Mouse (Mus musculus): ENCODE measurements at regions not wholly inside any gene's neighbourhood (a gene's known extent, or its start where the extent isn't known, plus 50 kb on each side); places are given as distances from the start of the nearest gene placed in this dataset.

DNA sequence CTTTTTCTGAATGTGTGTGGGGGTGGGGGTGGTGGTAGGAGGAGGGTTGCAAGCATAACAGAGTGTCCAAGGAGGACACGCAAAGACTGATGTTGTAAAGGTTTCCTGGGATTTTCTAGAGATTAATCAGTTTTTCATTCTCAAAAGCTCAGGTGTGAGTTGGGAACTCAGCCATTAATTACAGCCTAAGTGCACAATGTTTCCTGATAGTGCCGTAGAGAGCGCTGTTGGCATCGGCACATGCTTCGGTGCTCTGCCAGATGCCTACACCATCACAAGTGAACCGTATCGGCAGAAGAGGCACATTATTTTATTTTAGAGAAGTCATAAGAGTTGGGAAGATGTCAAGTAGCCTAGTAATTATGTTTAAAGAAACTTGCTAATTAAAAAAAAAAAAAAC, 388.9 kb downstream of the 1700129C05Rik start:
- ATAC-seq, result no peak
- Histone ChIP-seq H3K4me3 (ENCODE audit: low read depth, low read length) (no peak overlapping the region), H3K27ac (ENCODE audit: low read depth, low read length) (no peak overlapping the region), H3K4me1 (replicated peaks; ENCODE audit: control insufficient read depth, insufficient read depth, low read length) (no peaks in the 10 kb centered on the region), H3K4me2 (replicated peaks; ENCODE audit: low read depth) (no peak overlapping the region), H3K9ac (ENCODE audit: low read depth, low read length) (no peak overlapping the region), H3K27me3 (replicated peaks; ENCODE audit: control insufficient read depth, insufficient read depth, low read length) (no peaks in the 10 kb centered on the region), H3K9me3 (ENCODE audit: control insufficient read depth) (no peaks in the 10 kb centered on the region), H3K36me3 (ENCODE audit: control insufficient read depth, insufficient read depth) (no peaks in the 10 kb centered on the region)
- 91% methylated on average over 7 of the region's 7 CpGs for WGBS
- no peak for TF ChIP-seq CTCF (IDR thresholded peaks at IDR 0.05; ENCODE audit: low read depth)

- 89% methylated on average over 1 of the region's 1 CpGs for WGBS
- no peak for ATAC-seq
Measured at GRCm38 (mm10) chr14:58753136-58753535, 389.6 kb downstream of the 1700129C05Rik start.

DNA sequence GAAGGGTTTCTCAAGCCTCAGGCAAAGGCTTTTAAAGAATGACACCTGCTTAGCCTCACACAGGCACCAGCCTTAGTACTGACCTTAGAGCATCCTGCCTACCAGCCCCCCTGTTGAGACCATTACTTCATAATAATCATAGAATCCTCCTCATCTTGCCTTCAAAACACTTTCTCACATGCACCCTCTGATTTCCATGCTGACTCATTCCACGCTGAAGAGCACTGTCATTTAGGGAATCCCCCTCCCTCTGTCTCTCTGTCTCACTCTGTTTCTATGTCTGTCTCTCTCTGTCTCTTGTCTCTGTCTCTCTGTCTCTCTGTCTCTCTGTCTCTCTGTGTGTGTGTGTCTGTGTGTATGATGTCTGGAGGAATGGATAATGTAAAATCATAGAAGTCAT, 416.3 kb downstream of the 1700129C05Rik start:
- TF ChIP-seq CTCF (IDR thresholded peaks at IDR 0.05; ENCODE audit: low read depth), result no peak
- H3K9ac ChIP-seq (ENCODE audit: low read depth, low read length), result no peak overlapping the region
- no peaks in the 10 kb centered on the region for H3K27me3 ChIP-seq (replicated peaks; ENCODE audit: control insufficient read depth, insufficient read depth, low read length)
- WGBS, result 70% methylated on average over 1 of the region's 1 CpGs
- H3K4me3 ChIP-seq (ENCODE audit: low read depth, low read length), result no peak overlapping the region
- H3K36me3 ChIP-seq (ENCODE audit: control insufficient read depth, insufficient read depth), result no peaks in the 10 kb centered on the region
- no peaks in the 10 kb centered on the region for H3K9me3 ChIP-seq (ENCODE audit: control insufficient read depth)
- no peak overlapping the region for H3K27ac ChIP-seq (ENCODE audit: low read depth, low read length)
- no peaks in the 10 kb centered on the region for H3K4me1 ChIP-seq (replicated peaks; ENCODE audit: control insufficient read depth, insufficient read depth, low read length)
- no peak for ATAC-seq
- H3K4me2 ChIP-seq (replicated peaks; ENCODE audit: low read depth), result no peak overlapping the region

More at GRCm38 (mm10) chr14:58753136-58753535, 389.6 kb downstream of the 1700129C05Rik start:
- Histone ChIP-seq H3K27me3 (replicated peaks; ENCODE audit: control insufficient read depth, insufficient read depth, low read length) (no peaks in the 10 kb centered on the region), H3K4me1 (replicated peaks; ENCODE audit: control insufficient read depth, insufficient read depth, low read length) (no peaks in the 10 kb centered on the region), H3K4me2 (replicated peaks; ENCODE audit: low read depth) (no peak overlapping the region), H3K9ac (ENCODE audit: low read depth, low read length) (no peak overlapping the region), H3K36me3 (ENCODE audit: control insufficient read depth, insufficient read depth) (no peaks in the 10 kb centered on the region), H3K9me3 (ENCODE audit: control insufficient read depth) (no peaks in the 10 kb centered on the region), H3K4me3 (ENCODE audit: low read depth, low read length) (no peak overlapping the region), H3K27ac (ENCODE audit: low read depth, low read length) (no peak overlapping the region)
- no peak for TF ChIP-seq CTCF (IDR thresholded peaks at IDR 0.05; ENCODE audit: low read depth)

GRCm38 (mm10) chr14:58714856-58715255, 427.8 kb downstream of the 1700129C05Rik start:
- Histone ChIP-seq H3K9ac (ENCODE audit: low read depth, low read length) (no peak overlapping the region), H3K4me2 (replicated peaks; ENCODE audit: low read depth) (no peak overlapping the region), H3K4me1 (replicated peaks; ENCODE audit: control insufficient read depth, insufficient read depth, low read length) (no peaks in the 10 kb centered on the region), H3K27ac (ENCODE audit: low read depth, low read length) (no peak overlapping the region), H3K9me3 (ENCODE audit: control insufficient read depth) (no peaks in the 10 kb centered on the region), H3K36me3 (ENCODE audit: control insufficient read depth, insufficient read depth) (no peaks in the 10 kb centered on the region), H3K27me3 (replicated peaks; ENCODE audit: control insufficient read depth, insufficient read depth, low read length) (no peaks in the 10 kb centered on the region), H3K4me3 (ENCODE audit: low read depth, low read length) (no peak overlapping the region)
- ATAC-seq, result no peak
- no peak for TF ChIP-seq CTCF (IDR thresholded peaks at IDR 0.05; ENCODE audit: low read depth)

DNA sequence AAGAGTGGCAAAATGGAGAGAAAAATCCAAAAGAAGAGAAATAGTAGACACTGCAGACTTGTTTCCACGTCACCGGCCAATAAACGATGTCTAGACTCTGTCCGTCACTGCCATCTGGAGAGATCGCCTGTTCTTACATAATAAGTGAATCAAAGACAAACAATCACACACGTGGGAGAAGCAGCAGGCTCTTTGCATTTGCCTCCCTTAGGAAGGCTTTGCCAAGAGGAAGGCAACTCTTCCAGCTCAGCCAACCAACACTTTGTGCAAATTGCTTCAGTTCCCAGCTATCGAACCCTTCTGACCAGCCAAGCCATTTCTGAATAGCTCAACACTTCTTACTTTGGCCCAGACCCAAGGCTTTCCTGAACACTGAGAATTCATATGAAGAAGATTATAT, 432.8 kb downstream of the 1700129C05Rik start:
- H3K27ac ChIP-seq (ENCODE audit: low read depth, low read length), result no peak overlapping the region
- no peak for ATAC-seq
- TF ChIP-seq CTCF (IDR thresholded peaks at IDR 0.05; ENCODE audit: low read depth), result no peak
- H3K9me3 ChIP-seq (ENCODE audit: control insufficient read depth), result no peaks in the 10 kb centered on the region
- H3K27me3 ChIP-seq (replicated peaks; ENCODE audit: control insufficient read depth, insufficient read depth, low read length), result no peaks in the 10 kb centered on the region
- WGBS, result 66% methylated on average over 7 of the region's 7 CpGs
- H3K4me1 ChIP-seq (replicated peaks; ENCODE audit: control insufficient read depth, insufficient read depth, low read length), result no peaks in the 10 kb centered on the region
- no peak overlapping the region for H3K4me3 ChIP-seq (ENCODE audit: low read depth, low read length)
- H3K4me2 ChIP-seq (replicated peaks; ENCODE audit: low read depth), result no peak overlapping the region
- H3K9ac ChIP-seq (ENCODE audit: low read depth, low read length), result no peak overlapping the region
- H3K36me3 ChIP-seq (ENCODE audit: control insufficient read depth, insufficient read depth), result no peaks in the 10 kb centered on the region

- Histone ChIP-seq H3K36me3 (ENCODE audit: control insufficient read depth, insufficient read depth) (no peaks in the 10 kb centered on the region), H3K9me3 (ENCODE audit: control insufficient read depth) (no peaks in the 10 kb centered on the region), H3K4me2 (replicated peaks; ENCODE audit: low read depth) (no peak overlapping the region), H3K9ac (ENCODE audit: low read depth, low read length) (no peak overlapping the region), H3K27me3 (replicated peaks; ENCODE audit: control insufficient read depth, insufficient read depth, low read length) (no peaks in the 10 kb centered on the region), H3K27ac (ENCODE audit: low read depth, low read length) (no peak overlapping the region), H3K4me1 (replicated peaks; ENCODE audit: control insufficient read depth, insufficient read depth, low read length) (no peaks in the 10 kb centered on the region), H3K4me3 (ENCODE audit: low read depth, low read length) (no peak overlapping the region)
- WGBS, result 93% methylated on average over 2 of the region's 2 CpGs
- TF ChIP-seq CTCF (IDR thresholded peaks at IDR 0.05; ENCODE audit: low read depth), result no peak
- no peak for ATAC-seq
Measured at GRCm38 (mm10) chr14:58709281-58709680, 433.4 kb downstream of the 1700129C05Rik start.

GRCm38 (mm10) chr14:58701765-58702164, 440.9 kb downstream of the 1700129C05Rik start:
- H3K27ac ChIP-seq (ENCODE audit: low read depth, low read length), result no peak overlapping the region
- 49% methylated on average over 1 of the region's 1 CpGs for WGBS
- H3K4me1 ChIP-seq (replicated peaks; ENCODE audit: control insufficient read depth, insufficient read depth, low read length), result no peaks in the 10 kb centered on the region
- H3K4me3 ChIP-seq (ENCODE audit: low read depth, low read length), result no peak overlapping the region
- H3K4me2 ChIP-seq (replicated peaks; ENCODE audit: low read depth), result no peak overlapping the region
- peak; percentile 69 for TF ChIP-seq CTCF (IDR thresholded peaks at IDR 0.05; ENCODE audit: low read depth)
- H3K9ac ChIP-seq (ENCODE audit: low read depth, low read length), result no peak overlapping the region
- H3K9me3 ChIP-seq (ENCODE audit: control insufficient read depth), result no peaks in the 10 kb centered on the region
- no peaks in the 10 kb centered on the region for H3K36me3 ChIP-seq (ENCODE audit: control insufficient read depth, insufficient read depth)
- no peak for ATAC-seq
- H3K27me3 ChIP-seq (replicated peaks; ENCODE audit: control insufficient read depth, insufficient read depth, low read length), result no peaks in the 10 kb centered on the region

Measured in intestine, postnatal 0 days (tissue).